Mouse (Mus musculus) small intestine, adult 2 months (tissue): ENCODE measurements around the gene Gm17490. TPM values are rescaled to one million over a fixed set of nuclear protein-coding genes. Genes with fewer than 3 reads are reported as not detected.

Experiments used
- H3K27ac ChIP-seq: fragments of 200-500 bp; 2 replicates; pipeline ENCODE4 v1.5.1; 2012; ENCODE audit warnings: low read depth, low read length, control low read depth, inconsistent platforms; ENCODE audit not compliant: insufficient read depth
- H3K27me3 ChIP-seq: fragments of 200-500 bp; 2 replicates; pipeline ENCODE4 v1.6.1; 2012; ENCODE audit warnings: mild to moderate bottlenecking, moderate library complexity, low read length, inconsistent platforms; ENCODE audit not compliant: control insufficient read depth, insufficient read depth
- H3K36me3 ChIP-seq: fragments of 200-500 bp; 2 replicates; pipeline ENCODE4 v1.6.1; 2012; ENCODE audit warnings: mild to moderate bottlenecking, low read length, control low read depth, inconsistent platforms; ENCODE audit not compliant: control insufficient read depth, insufficient read depth
- H3K4me1 ChIP-seq: fragments of 200-500 bp; 2 replicates; pipeline ENCODE4 v1.6.1; 2012; ENCODE audit warnings: low read length, inconsistent platforms, mixed read lengths; ENCODE audit not compliant: control insufficient read depth, insufficient read depth, insufficient read length
- H3K4me3 ChIP-seq: fragments of 200-500 bp; 2 replicates; pipeline ENCODE4 v1.5.1; 2012; ENCODE audit warnings: low read depth, mild to moderate bottlenecking, control low read depth, inconsistent platforms, low read length, moderate library complexity
- CTCF ChIP-seq: fragments of 200-500 bp; IDR thresholded peaks from 2 replicates; pipeline ENCODE4 v1.5.1; 2012; ENCODE audit warnings: low read depth, mild to moderate bottlenecking, control low read depth, inconsistent platforms, low read length, moderate library complexity, mixed read lengths; ENCODE audit not compliant: insufficient replicate concordance, insufficient read length; ENCODE audit errors: extremely low read depth
- POLR2A ChIP-seq: fragments of 200-500 bp; IDR thresholded peaks from 2 replicates; pipeline ENCODE4 v1.6.1; 2012; ENCODE audit warnings: low read depth, mild to moderate bottlenecking, control low read depth, inconsistent platforms, low read length, moderate library complexity
- WGBS: fragments of 180-500 bp; shearing (Covaris S2); methylation state at CpG from one replicate; pipeline ENCODE4 v1.1.7; 2018; 5-methylcytosine and 5-hydroxymethylcytosine counted together
- polyA plus RNA-seq: library from polyadenylated mRNA; depleted of rRNA; stranded (reverse); fragments of >200 nt; gene quantifications from 2 replicates; pipeline ENCODE4 v1.2.3, GENCODE M21; 2012; rRNA removed

Gene Gm17490
- polyA plus RNA-seq: not detected in 2 replicates

DNA sequence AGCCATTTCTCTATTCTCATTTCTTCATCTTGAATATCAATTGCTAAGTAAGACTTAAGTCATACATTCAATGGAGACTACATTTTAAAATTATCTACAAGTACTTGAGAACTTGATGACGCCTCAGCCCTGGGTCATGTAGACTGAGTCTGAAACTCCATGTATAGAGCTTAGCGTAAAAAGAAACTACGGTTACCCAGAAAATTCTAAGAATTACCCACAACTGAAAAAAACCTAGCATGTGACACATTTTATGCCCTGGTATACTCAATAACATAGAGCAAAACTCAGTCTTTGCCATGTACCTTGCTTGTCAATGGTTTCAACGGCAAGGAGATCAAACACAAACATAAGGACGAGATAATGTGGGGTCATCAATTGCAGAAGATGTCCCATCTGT is at the start of gene Gm17490:
Gene Gm17490 (minus strand): TSS at position 375 of the 400 bp plus-strand sequence.
- H3K27ac ChIP-seq: no peak within 1 kb of the TSS
- no peaks in the 10 kb centered on the region for H3K4me1 ChIP-seq
- H3K36me3 ChIP-seq: no peaks in the 10 kb centered on the region
- TF ChIP-seq CTCF: no peak
- TF ChIP-seq POLR2A: no peak
- H3K4me3 ChIP-seq: no peak within 1 kb of the TSS
- no peaks in the 10 kb centered on the region for H3K27me3 ChIP-seq
- WGBS: 89% methylated on average over 5 of the region's 5 CpGs

DNA sequence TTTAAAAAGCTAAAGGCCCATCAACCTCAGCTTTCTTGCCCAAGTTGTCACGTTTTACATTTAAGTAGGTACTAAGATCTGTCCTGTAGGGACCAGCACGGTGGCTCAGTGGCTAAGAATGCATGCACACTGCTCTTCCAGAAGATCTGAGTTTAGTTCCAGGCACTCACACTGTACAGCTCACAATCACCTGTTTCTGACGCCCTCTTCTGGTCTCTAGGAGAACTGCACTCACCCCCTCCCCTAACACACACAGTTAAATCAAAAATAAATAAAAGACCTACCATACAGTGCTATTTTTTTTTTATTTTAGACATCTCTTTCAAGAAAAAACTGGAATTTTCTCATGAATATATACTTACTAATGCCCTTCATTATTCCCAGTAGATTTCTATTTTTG is 46.1 kb upstream of the Gm17490 start:
- no peak overlapping the region for H3K27ac ChIP-seq
- H3K36me3 ChIP-seq: no peaks in the 10 kb centered on the region
- WGBS: 18% methylated on average over 3 of the region's 3 CpGs
- no peaks in the 10 kb centered on the region; the same call in 1 of the 2 replicates for H3K27me3 ChIP-seq
- no peak overlapping the region for H3K4me3 ChIP-seq
- H3K4me1 ChIP-seq: no peaks in the 10 kb centered on the region
- TF ChIP-seq CTCF (peak; percentile 38; the same call in 1 of the 2 replicates), POLR2A (no peak)

DNA sequence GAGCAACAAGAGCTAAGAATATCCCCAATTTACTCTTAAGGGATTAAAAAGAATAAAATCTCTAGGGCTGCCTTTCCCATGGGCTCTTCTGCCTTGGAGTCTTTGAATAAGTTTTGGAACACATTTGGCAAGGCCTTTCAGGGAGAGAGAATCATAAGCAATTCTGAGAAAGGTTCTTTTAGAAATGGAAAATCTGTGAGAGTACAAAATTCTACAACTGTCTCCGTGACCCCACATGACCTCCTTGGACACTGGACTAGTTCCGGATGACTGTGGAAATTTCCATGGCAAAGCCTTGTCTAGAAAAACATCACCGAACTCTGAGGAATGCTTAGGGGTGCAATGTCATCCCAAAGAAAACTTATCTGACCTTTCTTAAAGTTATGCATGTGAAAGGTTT is 39.3 kb upstream of the Gm17490 start:
- no peaks in the 10 kb centered on the region for H3K36me3 ChIP-seq
- 82% methylated on average over 3 of the region's 3 CpGs for WGBS
- H3K27me3 ChIP-seq: no peaks in the 10 kb centered on the region; the same call in 1 of the 2 replicates
- H3K27ac ChIP-seq: no peak overlapping the region
- TF ChIP-seq CTCF: no peak
- TF ChIP-seq POLR2A: no peak
- no peaks in the 10 kb centered on the region for H3K4me1 ChIP-seq
- H3K4me3 ChIP-seq: no peak overlapping the region

DNA sequence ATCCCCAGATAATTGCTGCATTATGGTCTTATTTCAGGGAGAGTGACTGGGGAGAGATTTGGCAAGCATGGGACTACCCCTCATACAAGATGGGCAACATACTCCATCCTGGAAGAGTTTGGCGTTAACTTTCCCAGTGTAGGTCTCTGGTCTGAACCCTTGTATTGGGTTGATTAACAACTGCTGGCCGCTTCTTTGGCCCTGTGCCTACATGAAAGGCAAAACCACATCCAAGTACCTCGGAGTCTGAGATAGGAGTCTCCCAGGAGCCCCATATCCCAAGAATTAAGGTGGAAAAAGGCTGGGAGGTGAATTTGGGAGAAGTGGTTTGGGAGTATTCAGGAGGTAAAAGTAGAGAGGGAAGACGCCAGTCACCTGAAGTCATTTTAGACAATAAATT is 38.7 kb upstream of the Gm17490 start:
- WGBS: 75% methylated on average over 4 of the region's 4 CpGs
- H3K27ac ChIP-seq: no peak overlapping the region
- TF ChIP-seq CTCF (no peak), POLR2A (no peak)
- H3K4me1 ChIP-seq: no peaks in the 10 kb centered on the region
- H3K36me3 ChIP-seq: no peaks in the 10 kb centered on the region
- no peaks in the 10 kb centered on the region; the same call in 1 of the 2 replicates for H3K27me3 ChIP-seq
- H3K4me3 ChIP-seq: no peak overlapping the region

DNA sequence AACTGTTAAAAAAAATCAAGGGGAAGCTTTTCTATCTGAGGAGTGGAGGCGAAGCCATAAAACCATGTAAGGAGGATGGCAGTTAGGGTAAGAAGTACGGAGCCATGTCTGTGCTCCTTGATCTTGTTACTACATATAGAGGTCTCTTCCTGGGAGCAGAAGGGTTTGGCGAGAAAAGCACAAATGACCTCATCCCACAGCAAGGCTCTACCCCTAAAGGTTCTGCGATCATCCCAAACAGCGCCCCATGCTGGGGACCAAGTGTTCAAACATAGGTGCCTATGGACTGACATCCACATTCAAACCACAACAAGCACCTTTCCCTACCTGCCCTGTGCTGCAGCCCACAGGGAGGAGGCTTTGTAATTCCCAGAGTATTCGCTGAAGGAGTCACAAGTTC is 38.3 kb upstream of the Gm17490 start:
- Histone ChIP-seq H3K36me3 (no peaks in the 10 kb centered on the region), H3K27ac (no peak overlapping the region), H3K4me3 (no peak overlapping the region), H3K27me3 (no peaks in the 10 kb centered on the region; the same call in 1 of the 2 replicates), H3K4me1 (no peaks in the 10 kb centered on the region)
- TF ChIP-seq CTCF (0 out of 2 replicates have a peak, but pooled peaks have one; percentile 18), POLR2A (no peak)
- WGBS: 40% methylated on average over 6 of the region's 6 CpGs

DNA sequence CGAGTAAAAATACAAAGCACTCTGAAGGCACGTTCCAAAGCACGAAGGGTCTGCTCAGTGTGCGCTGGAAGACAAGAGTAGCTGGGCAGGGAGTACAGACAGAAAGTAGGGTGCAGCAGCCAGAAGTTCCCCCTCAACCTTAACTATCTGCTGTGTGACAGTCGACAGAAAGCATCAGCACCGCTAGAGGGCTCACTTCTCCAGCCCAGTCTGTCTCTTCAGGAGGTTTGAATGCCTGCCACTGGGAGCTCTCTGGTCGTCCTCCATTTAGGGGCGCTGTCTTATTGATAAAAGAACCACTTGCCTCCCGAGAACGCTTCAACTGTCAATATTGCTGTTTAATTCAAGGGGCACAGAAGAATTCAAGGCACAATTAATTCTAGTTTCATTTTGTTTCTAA is 37.9 kb upstream of the Gm17490 start:
- H3K4me1 ChIP-seq: no peaks in the 10 kb centered on the region
- no peaks in the 10 kb centered on the region; the same call in 1 of the 2 replicates for H3K27me3 ChIP-seq
- no peak overlapping the region for H3K27ac ChIP-seq
- TF ChIP-seq POLR2A (no peak), CTCF (peak; percentile 94)
- no peak overlapping the region for H3K4me3 ChIP-seq
- H3K36me3 ChIP-seq: no peaks in the 10 kb centered on the region
- WGBS: 5% methylated on average over 10 of the region's 10 CpGs

DNA sequence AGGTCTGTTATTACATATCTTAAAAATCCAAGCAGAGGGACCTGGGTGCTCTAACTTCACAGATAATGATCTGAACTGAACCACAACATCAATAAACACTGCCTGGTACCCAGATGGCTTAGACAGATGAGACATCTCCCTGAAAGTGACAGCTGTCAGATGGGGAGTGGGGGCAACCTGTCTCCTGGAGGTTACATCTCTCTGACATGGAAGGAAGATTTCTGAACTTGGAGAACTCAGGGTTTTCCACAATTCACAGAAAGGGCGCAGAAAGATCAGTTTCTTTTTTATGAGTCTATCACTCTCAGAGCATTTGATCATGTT is 36.8 kb upstream of the Gm17490 start:
- Histone ChIP-seq H3K36me3 (no peaks in the 10 kb centered on the region), H3K4me3 (no peak overlapping the region), H3K27ac (no peak overlapping the region), H3K27me3 (no peaks in the 10 kb centered on the region; the same call in 1 of the 2 replicates), H3K4me1 (no peaks in the 10 kb centered on the region)
- 93% methylated on average over 1 of the region's 1 CpGs for WGBS
- TF ChIP-seq CTCF (no peak), POLR2A (no peak)
